23 mouse cellular contexts compared by ENCODE assay signal in genomic region chr7:139437471-139437870, GRCm38 (mm10). TPM values are rescaled to one million over a fixed set of nuclear protein-coding genes. Genes with fewer than 3 reads are reported as not detected.
DNase-seq lines count a peak whose midpoint lies in the region; ATAC-seq lines count a peak whose summit lies in the region.
"Had no signal": no experiment of that assay in that cellular context is flagged by ENCODE, and none has a peak within 500 bp of the region (broad histone marks: within the 10 kb centered on the region; RNA-seq: fewer than 3 reads in every experiment).

No protein-coding gene starts in this region.

- intact Hi-C loops in heart, postnatal 10 days (cut with DNase I), result no loop called here

- peak; percentile 30 for DNase-seq in cerebellum, adult 11-12 months
- no peak for DNase-seq in cerebellum, adult 9-10 months
- peak; percentile 27 to 34 for DNase-seq in cerebellum, postnatal 25 days
- peak; percentile 68 for DNase-seq in heart, embryonic 10.5 days (ENCODE audit: low spot score)
- no peak for DNase-seq in heart, postnatal 10 days
- peak; percentile 13 for DNase-seq in urinary bladder, adult 2 months (ENCODE audit: low spot score)
- DNase-seq in urinary bladder, adult 18-20 months (ENCODE audit: low spot score in 2 of 2), result no peak
- DNase-seq: adrenal gland, adult 8-10 months; adrenal gland, postnatal 36 days; B cell, adult 2 months; gastrocnemius, postnatal 14 days; heart, postnatal 4 days; kidney, adult 11 months; kidney, adult 9 months had no signal

- no peak overlapping the region for H3K27ac ChIP-seq in heart, embryonic 10.5 days
- H3K27ac ChIP-seq: embryonic facial prominence, embryonic 13.5 days; forebrain, embryonic 12.5 days; heart, embryonic 15.5 days; hindbrain, embryonic 12.5 days; hindbrain, postnatal 0 days had no signal

- H3K27me3 ChIP-seq in heart, embryonic 10.5 days (ENCODE audit: insufficient read depth, poor library complexity, severe bottlenecking), result no peaks in the 10 kb centered on the region
- H3K27me3 ChIP-seq: embryonic facial prominence, embryonic 13.5 days; forebrain, embryonic 12.5 days; heart, embryonic 15.5 days; hindbrain, embryonic 12.5 days had no signal

- 67% methylated on average over 5 of the region's 5 CpGs for WGBS in heart, embryonic 10.5 days

- ATAC-seq in cerebellum, adult (ENCODE audit: insufficient number of reproducible peaks, low FRiP score, low TSS enrichment), result no peak
- ATAC-seq: CD4-positive, CD25-positive, alpha-beta regulatory T cell, adult 4 months; forebrain, embryonic 16.5 days; hindbrain, postnatal 0 days had no signal

- H3K4me3 ChIP-seq in heart, embryonic 10.5 days, result no peak overlapping the region
- H3K4me3 ChIP-seq: embryonic facial prominence, embryonic 13.5 days; forebrain, embryonic 12.5 days; heart, embryonic 15.5 days; hindbrain, embryonic 12.5 days had no signal

- peaks cover 85% of the 10 kb centered on the region for H3K4me1 ChIP-seq in heart, embryonic 10.5 days

- no peaks in the 10 kb centered on the region for H3K9me3 ChIP-seq in heart, embryonic 10.5 days
- H3K9me3 ChIP-seq: embryonic facial prominence, embryonic 13.5 days; forebrain, embryonic 12.5 days; heart, embryonic 15.5 days; hindbrain, embryonic 12.5 days had no signal

- H3K36me3 ChIP-seq in heart, embryonic 10.5 days, result no peaks in the 10 kb centered on the region
- H3K36me3 ChIP-seq: embryonic facial prominence, embryonic 13.5 days; forebrain, embryonic 12.5 days; G1E; heart, embryonic 15.5 days; hindbrain, embryonic 12.5 days had no signal

RNA-seq across cellular contexts. Expression of gene Inpp5a, which starts 48.6 kb away (rescaled TPM):
- polyA plus RNA-seq in heart, embryonic 10.5 days (2016; fragmentation: Nextera tagmentation; extraction: Ambion mirVana), result 46.9 and 60.9 TPM in 2 replicates
- 100 to 1,000 TPM; 185 to 197 TPM for total RNA-seq in heart, postnatal 10 days (2021)
- polyA plus RNA-seq in urinary bladder, adult 2 months (2012; rRNA removed), result 26.7 and 71.7 TPM in 2 replicates

Comparison
In these comparisons a context has a peak if more than half of its experiments do, and no peak if none do; other contexts are left out.
1. DNase-seq: peak in cerebellum, adult 11-12 months (single experiment), cerebellum, postnatal 25 days (2 of 2), heart, embryonic 10.5 days (single experiment) and urinary bladder, adult 2 months (single experiment); none in cerebellum, adult 9-10 months (single experiment), heart, postnatal 10 days (0 of 2) and urinary bladder, adult 18-20 months (0 of 2).